Mouse (Mus musculus) large intestine, adult 2 months (tissue): Measurements from ENCODE around the gene Usp46. TPM values are rescaled to one million over a fixed set of nuclear protein-coding genes. Genes with fewer than 3 reads are reported as not detected.
"Not testable (repeated sequence)": the region's sequence is repeated elsewhere in the genome, so short reads cannot be mapped to it uniquely, and the experiment has no call there.

Source experiments
- DNase-seq: peaks from one replicate; pipeline ENCODE4 v3.0.0-alpha.2; 2012; ENCODE audit warnings: low read depth, low spot score
- WGBS: fragments of 180-500 bp; shearing (Covaris S2); methylation state at CpG from one replicate; pipeline ENCODE4 v1.1.7; 2018; 5-methylcytosine and 5-hydroxymethylcytosine counted together
- polyA plus RNA-seq: library from polyadenylated mRNA; depleted of rRNA; stranded (reverse); fragments of >200 nt; gene quantifications from 2 replicates; pipeline ENCODE4 v1.2.3, GENCODE M21; 2012; rRNA removed

The Usp46 gene
- polyA plus RNA-seq, 1 experiment: 2.9 TPM

DNA sequence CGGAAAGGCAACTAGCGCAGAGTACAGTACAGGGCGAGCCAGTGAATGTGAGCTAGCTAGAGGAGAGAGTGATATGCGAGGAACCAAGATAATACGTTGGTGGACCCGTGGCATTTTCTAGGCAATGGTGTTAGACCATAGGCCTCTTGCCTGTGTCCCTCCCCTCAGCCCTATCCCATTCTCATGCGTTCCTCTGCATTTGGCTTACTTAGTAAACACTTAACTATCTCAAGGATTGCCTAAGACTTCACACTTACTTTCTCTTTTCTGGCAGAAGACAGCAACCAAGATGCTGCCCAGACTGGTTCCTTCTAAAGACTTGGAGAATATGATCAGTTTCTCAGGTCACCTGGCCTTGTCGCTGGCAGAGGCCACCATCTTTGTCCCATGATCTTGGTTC is 98.9 kb downstream of the Usp46 start:
- DNase-seq: no peak
- 87% methylated on average over 8 of the region's 8 CpGs for WGBS

DNA sequence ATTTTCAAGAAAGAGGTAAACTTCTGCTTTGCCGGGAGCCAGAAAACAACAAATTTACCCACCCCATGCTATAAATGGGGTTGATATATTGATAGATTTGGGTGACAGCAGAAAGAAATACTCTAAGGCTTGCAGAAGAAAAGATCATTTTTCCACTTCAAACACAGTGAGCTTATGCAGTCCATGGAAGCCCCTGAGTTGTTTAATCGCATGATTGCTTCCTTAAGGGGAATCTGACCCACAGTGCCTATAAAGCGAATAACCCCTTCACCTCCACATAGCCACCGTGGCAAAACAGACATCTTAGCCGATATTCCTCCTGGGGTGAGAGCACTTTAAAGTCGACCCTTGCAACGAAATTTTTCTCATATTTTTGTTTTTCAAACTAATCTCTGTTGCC is 108.5 kb downstream of the Usp46 start:
- no peak for DNase-seq
- WGBS: 79% methylated on average over 7 of the region's 7 CpGs

DNA sequence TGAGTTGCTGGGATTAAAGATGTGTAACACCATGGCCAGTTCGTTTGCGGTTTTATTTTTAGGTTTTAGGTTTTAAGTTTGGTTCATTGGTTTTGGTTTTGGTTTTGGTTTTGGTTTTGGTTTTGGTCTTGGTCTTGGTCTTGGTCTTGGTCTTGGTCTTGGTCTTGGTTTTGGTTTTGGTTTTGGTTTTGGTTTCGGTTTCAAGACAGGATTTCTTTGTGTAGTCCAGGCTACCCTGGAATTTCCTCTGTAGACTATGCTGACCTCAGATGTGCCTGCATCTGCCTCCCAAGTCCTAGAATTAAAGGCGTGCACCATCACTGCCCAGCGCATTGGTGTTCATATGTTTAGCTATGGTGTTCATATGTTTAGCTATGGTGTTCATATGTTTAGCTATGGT is 109.6 kb downstream of the Usp46 start:
- WGBS: 95% methylated on average over 5 of the region's 5 CpGs
- DNase-seq: not testable (repeated sequence)

DNA sequence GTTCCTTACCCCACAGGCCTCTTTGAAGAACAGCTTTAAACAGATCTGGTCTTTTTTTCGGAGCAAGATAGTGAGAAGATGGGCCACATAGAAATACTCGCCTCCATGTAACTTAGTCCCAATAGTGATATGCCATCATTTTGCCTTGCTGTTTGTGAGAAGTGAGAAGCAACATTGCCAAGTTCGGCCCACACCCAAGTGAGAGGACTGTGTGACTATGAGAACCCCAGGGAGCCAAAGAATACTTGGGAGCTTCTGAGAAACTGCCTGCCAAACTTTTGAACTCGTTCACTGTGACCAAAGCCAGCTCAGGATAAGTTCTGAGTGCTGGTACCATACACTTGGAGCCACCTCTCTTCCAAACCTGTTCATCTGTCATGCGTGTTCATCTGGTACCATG is 110.1 kb downstream of the Usp46 start:
- WGBS: 92% methylated on average over 5 of the region's 5 CpGs
- DNase-seq: no peak

DNA sequence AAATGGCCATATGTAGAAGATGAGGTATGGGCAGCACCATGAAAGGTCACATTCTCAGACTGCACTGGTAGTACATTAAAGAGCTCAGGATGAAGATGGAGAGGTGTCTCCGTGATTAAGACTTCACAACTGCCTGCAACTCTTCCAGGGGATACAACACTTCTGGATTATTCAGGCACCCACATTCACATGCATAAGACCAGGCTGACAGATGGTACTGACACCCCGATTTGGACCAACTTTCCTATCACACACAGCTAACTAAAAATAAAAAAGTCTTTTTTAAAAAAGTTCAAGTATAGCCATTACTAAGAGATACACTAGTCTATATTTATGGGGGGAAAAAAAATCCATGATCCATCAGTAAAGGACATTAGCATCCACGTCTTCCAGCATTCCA is 112.5 kb downstream of the Usp46 start:
- DNase-seq: no peak
- 81% methylated on average over 3 of the region's 3 CpGs for WGBS

DNA sequence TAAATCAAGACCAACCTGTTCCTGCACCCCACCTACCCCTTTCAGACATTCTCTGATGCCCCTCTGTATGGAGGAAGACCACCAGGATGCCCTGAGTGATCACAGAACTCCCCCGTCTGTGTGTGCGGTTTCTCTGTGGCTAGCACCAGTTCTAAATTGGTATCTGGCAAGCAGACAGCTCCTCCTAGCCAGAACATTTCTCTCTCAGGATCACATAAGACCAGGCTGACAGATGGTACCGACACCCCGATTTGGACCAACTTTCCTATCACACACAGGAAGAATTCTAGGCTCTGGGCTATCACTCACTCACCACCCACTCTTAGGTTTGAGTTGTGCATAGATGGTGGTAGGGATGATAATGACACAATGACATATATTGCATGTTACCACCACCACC is 113.2 kb downstream of the Usp46 start:
- 95% methylated on average over 4 of the region's 4 CpGs for WGBS
- DNase-seq: no peak

DNA sequence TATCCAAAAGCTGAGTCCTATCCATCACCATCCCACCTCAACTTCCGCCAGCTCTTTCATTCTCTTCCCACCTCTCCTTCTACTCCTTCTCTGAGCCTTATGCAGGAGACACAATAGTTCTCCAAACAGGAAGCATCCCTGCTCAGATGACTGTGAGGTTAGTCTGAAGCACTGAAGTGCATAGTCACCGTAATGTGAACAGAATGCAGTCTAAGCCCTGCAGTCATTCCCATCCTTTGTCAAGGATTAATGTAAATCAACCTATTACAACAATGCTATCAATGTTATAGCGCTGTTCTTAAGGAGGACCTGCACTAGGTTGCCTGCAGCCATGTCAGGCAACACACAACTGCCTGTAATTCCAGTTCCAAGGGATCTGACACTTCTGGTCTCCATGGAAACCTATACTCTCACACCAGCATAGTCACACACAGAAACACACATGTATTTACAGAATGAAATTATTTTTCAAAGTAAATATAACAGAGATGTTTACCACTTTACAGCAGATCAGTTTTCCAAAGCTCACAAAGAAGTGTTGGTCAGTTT is 115.1 kb downstream of the Usp46 start:
- 89% methylated on average over 3 of the region's 3 CpGs for WGBS
- no peak for DNase-seq

DNA sequence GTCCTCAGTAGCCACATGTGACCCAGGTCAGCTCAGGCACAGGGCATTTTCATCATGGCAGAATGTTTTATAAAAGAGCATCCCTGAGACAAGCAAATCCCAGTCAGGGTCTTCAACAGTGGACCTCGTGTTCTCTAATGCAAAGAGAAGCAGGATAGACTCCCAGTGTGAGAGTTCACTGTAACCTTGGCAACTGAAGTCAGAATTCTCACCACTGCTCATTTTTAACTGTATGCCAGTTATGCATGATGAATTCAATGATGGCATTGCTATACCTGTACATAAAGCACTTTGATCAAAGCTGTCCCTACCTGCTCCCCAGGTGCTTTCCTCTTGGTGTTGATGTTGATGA is 116.6 kb downstream of the Usp46 start:
- DNase-seq: no peak
- WGBS: 80% methylated on average over 1 of the region's 1 CpGs

DNA sequence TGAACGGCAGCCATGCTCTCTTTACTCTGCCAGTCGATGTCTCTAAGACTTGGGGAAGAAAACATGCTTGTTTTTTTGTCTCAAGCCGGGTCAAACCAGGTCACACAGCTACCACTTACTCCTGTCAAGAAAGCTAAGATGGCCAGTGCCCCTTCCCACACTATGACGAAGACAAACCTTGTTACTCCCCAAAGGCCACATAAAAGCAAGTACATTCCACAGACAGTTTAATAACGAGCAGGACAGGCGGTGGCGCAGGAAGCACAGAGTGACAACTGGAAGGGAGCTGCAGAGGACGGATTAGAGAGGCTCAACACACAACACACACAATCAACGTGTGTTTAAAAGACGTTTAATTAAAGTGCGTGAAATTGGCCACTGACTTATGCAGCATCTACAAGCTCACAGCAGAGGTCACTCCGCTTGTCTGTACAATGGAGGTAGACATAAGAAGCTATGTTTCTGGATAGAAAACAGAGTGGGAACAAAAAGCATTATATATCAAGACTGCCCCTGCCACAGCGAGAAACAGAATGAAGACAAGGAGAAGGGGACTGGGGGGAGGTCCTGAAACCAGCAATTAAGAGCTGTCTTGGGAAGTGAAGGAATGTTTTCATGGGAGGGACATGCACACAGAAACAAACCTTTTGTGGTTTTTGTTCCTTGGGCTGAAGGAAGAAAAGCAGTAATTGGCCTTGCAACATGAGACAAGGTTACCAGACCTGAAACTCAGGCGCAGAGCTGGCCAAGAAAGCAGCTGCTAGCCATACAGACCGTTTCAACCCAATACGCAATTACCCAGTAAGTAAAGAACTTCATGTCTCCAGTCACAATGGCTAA is 117.2 kb downstream of the Usp46 start:
- WGBS: 64% methylated on average over 16 of the region's 16 CpGs
- DNase-seq: no peak

Other genes with a start within 250 kb of the Usp46 start
- 7.3 and 7.9 TPM in 2 replicates for gene Rasl11b, start 126.9 kb upstream of the Usp46 start, polyA plus RNA-seq